10 mouse cellular contexts compared by ENCODE assay signal in genomic region chr7:103912969-103913511, GRCm38 (mm10). TPM values are rescaled to one million over a fixed set of nuclear protein-coding genes. Genes with fewer than 3 reads are reported as not detected.
DNase-seq lines count a peak whose midpoint lies in the region; TF ChIP-seq lines count a peak whose summit lies in the region.
"Had no signal": no experiment of that assay in that cellular context is flagged by ENCODE, and none has a peak within 500 bp of the region (broad histone marks: within the 10 kb centered on the region; RNA-seq: fewer than 3 reads in every experiment).

No protein-coding gene starts in this region.

- no peak overlapping the region for H3K27ac ChIP-seq in heart, adult 2 months

- H3K27me3 ChIP-seq in heart, adult 2 months (ENCODE audit: control insufficient read depth, insufficient read depth, low read length) = no peaks in the 10 kb centered on the region

- no peak for DNase-seq in heart, adult 2 months
- no peak for DNase-seq in heart, adult 8-10 months (ENCODE audit: low spot score)
- DNase-seq in 3T3-L1 (ENCODE audit: low read depth, low spot score) = peak; percentile 3
- DNase-seq in c-Kit-negative CD71-positive TER-119-positive erythroid progenitor cells, embryonic 14.5 days (ENCODE audit: low read depth, low spot score) = peak; percentile 82
- peak; percentile 80 for DNase-seq in liver
- no peak for DNase-seq in right cerebral cortex, adult 18-20 months
- DNase-seq in kidney, postnatal 36 days = no peak
- no peak for DNase-seq in left cerebral cortex, postnatal 10 days (ENCODE audit: extremely low spot score in 1 of 2, low spot score in 2 of 2)
- DNase-seq: gastrocnemius, postnatal 10 days had no signal

- TF ChIP-seq CTCF in heart, adult 2 months (IDR thresholded peaks at IDR 0.05) = peak; percentile 49

- no peak for TF ChIP-seq EP300 in heart, adult 2 months (IDR thresholded peaks at IDR 0.05; ENCODE audit: insufficient read depth, low read depth, low read length)

- WGBS in heart, adult 2 months = 56% methylated on average over 8 of the region's 8 CpGs

- H3K9ac ChIP-seq in heart, adult 2 months (ENCODE audit: low read depth, low read length) = no peak overlapping the region

- peaks cover 1% of the 10 kb centered on the region; the same call in 1 of the 2 replicates for H3K4me1 ChIP-seq in heart, adult 2 months (ENCODE audit: control insufficient read depth, insufficient read depth, low read length)

- intact Hi-C loops in heart, adult 2 months (cut with DNase I) = no loop called here
- intact Hi-C loops in left cerebral cortex, postnatal 10 days (cut with DNase I) = no loop called here

- no peak overlapping the region for H3K4me3 ChIP-seq in heart, adult 2 months

- TF ChIP-seq POLR2A in heart, adult 2 months (IDR thresholded peaks at IDR 0.05; ENCODE audit: insufficient read depth, low read depth, low read length) = no peak

- no peaks in the 10 kb centered on the region for H3K36me3 ChIP-seq in heart, adult 2 months (ENCODE audit: control insufficient read depth, insufficient read depth, low read length)

- H3K79me2 ChIP-seq in heart, adult 2 months (replicated peaks; ENCODE audit: control insufficient read depth, insufficient read depth, low read length) = no peaks in the 10 kb centered on the region

RNA-seq across cellular contexts. Expression of gene Olfr65, which starts 9.8 kb away (rescaled TPM):
- not detected for total RNA-seq in heart, adult 2 months (2021)
- not detected in 2 replicates for polyA plus RNA-seq in heart, adult 2 months (2012; rRNA removed)
- total RNA-seq in heart, adult 8-10 months (2022) = not detected
- total RNA-seq in left cerebral cortex, postnatal 10 days (2021) = under 1 TPM in 1 of 2 experiments, not detected in 1; 0.19 TPM
- total RNA-seq: gastrocnemius, postnatal 10 days; layer of hippocampus, postnatal 25 days had no signal

RNA-seq across cellular contexts. Expression of gene Olfr631, which starts 15.6 kb away (rescaled TPM):
- total RNA-seq in heart, adult 2 months (2021) = not detected
- polyA plus RNA-seq in heart, adult 2 months (2012; rRNA removed) = not detected in 2 replicates
- not detected for total RNA-seq in heart, adult 8-10 months (2022)
- total RNA-seq in left cerebral cortex, postnatal 10 days (2021) = not detected
- total RNA-seq: gastrocnemius, postnatal 10 days; layer of hippocampus, postnatal 25 days had no signal

RNA-seq across cellular contexts. Expression of gene Olfr64, which starts 18.8 kb away (rescaled TPM):
- not detected for total RNA-seq in heart, adult 2 months (2021)
- not detected in 2 replicates for polyA plus RNA-seq in heart, adult 2 months (2012; rRNA removed)
- total RNA-seq in heart, adult 8-10 months (2022) = not detected
- total RNA-seq in left cerebral cortex, postnatal 10 days (2021) = not detected
- total RNA-seq: gastrocnemius, postnatal 10 days; layer of hippocampus, postnatal 25 days had no signal

RNA-seq across cellular contexts. Expression of gene Olfr632, which starts 21.1 kb away (rescaled TPM):
- total RNA-seq in heart, adult 2 months (2021) = not detected
- not detected in 2 replicates for polyA plus RNA-seq in heart, adult 2 months (2012; rRNA removed)
- total RNA-seq in heart, adult 8-10 months (2022) = not detected
- total RNA-seq in left cerebral cortex, postnatal 10 days (2021) = under 1 TPM in 1 of 2 experiments, not detected in 1; 0.26 TPM
- total RNA-seq: gastrocnemius, postnatal 10 days; layer of hippocampus, postnatal 25 days had no signal

RNA-seq across cellular contexts. Expression of gene Olfr66, which starts 27.0 kb away (rescaled TPM):
- total RNA-seq in heart, adult 2 months (2021) = not detected
- not detected in 2 replicates for polyA plus RNA-seq in heart, adult 2 months (2012; rRNA removed)
- total RNA-seq in heart, adult 8-10 months (2022) = not detected
- not detected for total RNA-seq in left cerebral cortex, postnatal 10 days (2021)
- total RNA-seq: gastrocnemius, postnatal 10 days; layer of hippocampus, postnatal 25 days had no signal

Comparison
In these comparisons a context has a peak if more than half of its experiments do, and no peak if none do; other contexts are left out.
1. DNase-seq: peak in 3T3-L1 (single experiment), c-Kit-negative CD71-positive TER-119-positive erythroid progenitor cells, embryonic 14.5 days (single experiment) and liver (single experiment); none in heart, adult 2 months (0 of 2), heart, adult 8-10 months (single experiment), right cerebral cortex, adult 18-20 months (single experiment), kidney, postnatal 36 days (0 of 2) and left cerebral cortex, postnatal 10 days (0 of 2).